Mouse (Mus musculus) lung, adult 2 months (tissue): ENCODE measurements around the gene Pacrg.

Source experiments
- CTCF ChIP-seq: fragments of 200-500 bp; IDR thresholded peaks from 2 replicates; pipeline ENCODE4 v1.5.1; 2011; ENCODE audit warnings: mild to moderate bottlenecking, low read length, control low read depth; ENCODE audit not compliant: insufficient read depth
- POLR2A ChIP-seq: fragments of 200-500 bp; IDR thresholded peaks from 2 replicates; pipeline ENCODE4 v1.6.1; 2011; ENCODE audit warnings: low read depth, mild to moderate bottlenecking, control low read depth, low read length, borderline replicate concordance; ENCODE audit errors: extremely low read depth

GRCm38 (mm10) chr17:10506896-10507295, 333.2 kb downstream of the Pacrg start:
- TF ChIP-seq CTCF, result no peak
- no peak for TF ChIP-seq POLR2A
